Mouse (Mus musculus): ENCODE results near the gene Gimap5. TPM values are rescaled to one million over a fixed set of nuclear protein-coding genes. Genes with fewer than 3 reads are reported as not detected.

Gene Gimap5
- 100 to 1,000 TPM; 121 to 177 TPM for total RNA-seq (2023)

GRCm38 (mm10) chr6:48745959-48746889 lies at the start of gene Gimap5:
TSS of gene Gimap5 (plus strand) at chr6:48746197.

GRCm38 (mm10) chr6:48718455-48718854 lies 27.5 kb upstream of the Gimap5 start, which contains the start of the genes Gm28053 and Gimap7:
TSS of gene Gm28053 (plus strand) at chr6:48718607.
TSS of gene Gimap7 (plus strand) at chr6:48718621.

GRCm38 (mm10) chr6:48738961-48739779 lies 6.8 kb upstream of the Gimap5 start, which contains the start of gene Gimap1:
TSS of gene Gimap1 (plus strand) at chr6:48739054.

GRCm38 (mm10) chr6:48770696-48771095 lies 24.7 kb downstream of the Gimap5 start, which contains the start of gene Gimap3:
TSS of gene Gimap3 (minus strand) at chr6:48770851.

Other genes starting within 250 kb of the Gimap5 start
- under 1 TPM; 0.30 to 0.41 TPM for gene Atp6v0e2, start 208.6 kb upstream of the Gimap5 start, total RNA-seq (2023)
- gene Lrrc61, start 191.4 kb upstream of the Gimap5 start, total RNA-seq (2023), result 10 to 100 TPM; 45.3 to 55.6 TPM
- not detected for gene Rarres2, start 173.4 kb upstream of the Gimap5 start, total RNA-seq (2023)
- gene Gm45021, start 156.6 kb upstream of the Gimap5 start, total RNA-seq (2023), result not detected
- 1 to 10 TPM; 8.4 to 8.9 TPM for gene Repin1, start 152.3 kb upstream of the Gimap5 start, total RNA-seq (2023)
- gene Gm44965, start 152.3 kb upstream of the Gimap5 start, total RNA-seq (2023), result not detected
- gene Zfp775, start 144.1 kb upstream of the Gimap5 start, total RNA-seq (2023), result 1 to 10 TPM; 4.8 to 7.1 TPM
- under 1 TPM; 0.35 to 0.42 TPM for gene AI854703, start 119.4 kb upstream of the Gimap5 start, total RNA-seq (2023)
- 100 to 1,000 TPM; 137 to 176 TPM for gene Gimap8, start 99.0 kb upstream of the Gimap5 start, total RNA-seq (2023)
- gene Gimap9, start 70.1 kb upstream of the Gimap5 start, total RNA-seq (2023), result 10 to 100 TPM; 75.8 to 78.6 TPM
- gene Gimap4, start 61.6 kb upstream of the Gimap5 start, total RNA-seq (2023), result 100 to 1,000 TPM; 146 to 200 TPM
- 1,000 to 10,000 TPM; 1,476 to 1,529 TPM for gene Gimap6, start 38.0 kb upstream of the Gimap5 start, total RNA-seq (2023)
- 10 to 100 TPM; 41.2 to 94.2 TPM for gene Gm28053, start 27.6 kb upstream of the Gimap5 start, total RNA-seq (2023)
- 100 to 1,000 TPM; 119 to 135 TPM for gene Gimap7, start 27.6 kb upstream of the Gimap5 start, total RNA-seq (2023)
- 100 to 1,000 TPM; 170 to 239 TPM for gene Gimap1, start 7.1 kb upstream of the Gimap5 start, total RNA-seq (2023)
- 100 to 1,000 TPM; 216 to 241 TPM for gene Gimap3, start 24.7 kb downstream of the Gimap5 start, total RNA-seq (2023)
- gene Tmem176a, start 94.7 kb downstream of the Gimap5 start, total RNA-seq (2023), result 1 to 10 TPM in 1 of 2 experiments, under 1 TPM in 1; 0.71 to 1.7 TPM
- gene Tmem176b, start 95.3 kb downstream of the Gimap5 start, total RNA-seq (2023), result 1 to 10 TPM; 1.0 to 2.4 TPM
- not detected for gene Aoc1, start 126.7 kb downstream of the Gimap5 start, total RNA-seq (2023)
- not detected for gene 1600015I10Rik, start 183.7 kb downstream of the Gimap5 start, total RNA-seq (2023)
- gene Doxl2, start 228.8 kb downstream of the Gimap5 start, total RNA-seq (2023), result not detected
- gene Svs1, start 240.7 kb downstream of the Gimap5 start, total RNA-seq (2023), result not detected